Mouse (Mus musculus): ENCODE data around the gene Zfhx3. TPM values are rescaled to one million over a fixed set of nuclear protein-coding genes. Genes with fewer than 3 reads are reported as not detected.
"Not testable (repeated sequence)": the region's sequence is repeated elsewhere in the genome, so short reads cannot be mapped to it uniquely, and the experiment has no call there.

Gene Zfhx3
- 7.4 and 8.0 TPM in 2 replicates for polyA plus RNA-seq (2016; fragmentation: Nextera tagmentation; extraction: Ambion mirVana)

- 25% methylated on average over 11 of the region's 11 CpGs for WGBS
- H3K9ac ChIP-seq: peak within 1 kb of the TSS; percentile 36; the same call in 1 of the 2 replicates
- H3K4me3 ChIP-seq: peak within 1 kb of the TSS; percentile 37
- no peaks in the 10 kb centered on the region for H3K9me3 ChIP-seq (replicated peaks)
- H3K27me3 ChIP-seq (replicated peaks): peaks cover 26% of the 10 kb centered on the region
- H3K4me1 ChIP-seq (replicated peaks): peaks cover 25% of the 10 kb centered on the region
- H3K36me3 ChIP-seq: no peaks in the 10 kb centered on the region
- peak within 1 kb of the TSS; percentile 82 for H3K4me2 ChIP-seq
- no peak within 1 kb of the TSS for H3K27ac ChIP-seq (ENCODE audit: poor library complexity, severe bottlenecking)
- ATAC-seq (ENCODE audit: insufficient number of reproducible peaks, low FRiP score): no peak
Observed at GRCm38 (mm10) chr8:107941922-107942694, at the start of gene Zfhx3. Zfhx3 (plus strand) TSS chr8:107942644.

DNA sequence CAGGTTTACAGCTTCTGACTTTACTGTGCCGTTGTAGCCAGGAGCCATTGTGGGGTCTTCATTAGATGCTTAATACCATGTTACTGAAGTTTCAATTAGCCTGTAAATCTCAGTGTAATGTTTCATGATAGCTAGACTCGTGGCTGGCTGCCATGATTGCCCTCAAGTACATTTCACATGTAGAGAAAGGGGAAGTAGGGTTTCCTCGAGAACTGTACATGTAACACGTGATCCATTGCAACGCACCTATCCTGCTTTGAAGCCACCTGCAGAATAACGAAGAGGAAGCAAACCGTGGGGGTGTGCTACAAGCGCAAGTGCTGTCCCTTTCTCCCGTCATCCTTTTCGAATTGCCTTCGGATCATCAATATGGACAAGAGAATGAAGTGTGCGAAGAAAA is 23.5 kb upstream of the Zfhx3 start:
- Histone ChIP-seq H3K27ac (ENCODE audit: poor library complexity, severe bottlenecking) (no peak overlapping the region), H3K9me3 (replicated peaks) (no peaks in the 10 kb centered on the region), H3K4me3 (no peak overlapping the region), H3K36me3 (no peaks in the 10 kb centered on the region), H3K9ac (no peak overlapping the region), H3K4me2 (no peak overlapping the region), H3K27me3 (replicated peaks) (no peaks in the 10 kb centered on the region), H3K4me1 (replicated peaks) (no peaks in the 10 kb centered on the region)
- no peak for ATAC-seq (ENCODE audit: insufficient number of reproducible peaks, low FRiP score)
- WGBS: 85% methylated on average over 12 of the region's 12 CpGs

DNA sequence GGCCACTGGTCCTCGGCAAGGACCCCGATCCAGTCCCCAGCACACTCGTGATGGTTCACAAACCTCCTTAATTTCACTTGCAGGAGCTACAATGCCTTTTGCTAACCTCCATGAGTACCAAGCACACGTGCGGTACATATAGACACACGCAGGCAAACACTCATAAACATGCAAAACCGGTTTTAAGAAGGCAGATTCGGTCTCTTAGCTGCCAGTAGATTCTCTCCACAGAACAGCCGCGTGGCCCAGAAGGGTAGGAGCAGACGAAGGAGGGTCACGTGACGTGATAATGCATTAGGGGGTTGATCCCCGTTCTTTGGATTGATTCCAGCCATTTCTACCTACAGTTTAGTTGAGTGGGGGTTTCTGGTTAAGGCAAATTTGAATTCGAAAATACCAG is 16.3 kb upstream of the Zfhx3 start:
- Histone ChIP-seq H3K4me3 (no peak overlapping the region), H3K4me1 (replicated peaks) (no peaks in the 10 kb centered on the region), H3K36me3 (no peaks in the 10 kb centered on the region), H3K9ac (no peak overlapping the region), H3K27me3 (replicated peaks) (no peaks in the 10 kb centered on the region), H3K4me2 (no peak overlapping the region), H3K9me3 (replicated peaks) (no peaks in the 10 kb centered on the region), H3K27ac (ENCODE audit: poor library complexity, severe bottlenecking) (no peak overlapping the region)
- 83% methylated on average over 15 of the region's 15 CpGs for WGBS
- ATAC-seq (ENCODE audit: insufficient number of reproducible peaks, low FRiP score): no peak

- Histone ChIP-seq H3K9me3 (replicated peaks) (no peaks in the 10 kb centered on the region), H3K9ac (no peak overlapping the region), H3K27me3 (replicated peaks) (no peaks in the 10 kb centered on the region), H3K36me3 (no peaks in the 10 kb centered on the region), H3K4me2 (no peak overlapping the region), H3K4me3 (no peak overlapping the region), H3K27ac (ENCODE audit: poor library complexity, severe bottlenecking) (no peak overlapping the region), H3K4me1 (replicated peaks) (no peaks in the 10 kb centered on the region)
- ATAC-seq (ENCODE audit: insufficient number of reproducible peaks, low FRiP score): no peak
- WGBS: 77% methylated on average over 4 of the region's 4 CpGs
Observed at GRCm38 (mm10) chr8:107936725-107937124, 5.7 kb upstream of the Zfhx3 start.

DNA sequence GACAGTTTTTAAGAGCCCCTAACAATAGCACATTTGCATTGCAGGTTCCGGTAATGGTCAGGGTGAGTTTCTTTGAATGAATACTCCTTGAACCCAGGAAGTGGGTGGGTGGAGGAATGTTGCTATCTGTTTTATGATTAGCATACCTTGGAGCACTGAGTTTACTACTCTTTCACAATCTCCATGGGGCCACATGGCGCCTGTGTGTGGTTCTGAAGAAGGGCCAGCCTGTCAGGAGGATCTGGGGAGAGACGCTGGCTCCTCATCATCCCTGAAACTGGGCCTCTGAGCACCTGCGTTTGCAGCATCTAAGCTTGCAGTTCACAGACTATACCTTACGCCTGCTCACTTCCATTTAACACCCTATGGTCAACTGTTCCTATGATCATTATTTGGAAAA is 4.2 kb upstream of the Zfhx3 start:
- 83% methylated on average over 5 of the region's 5 CpGs for WGBS
- not testable (repeated sequence) for H3K36me3 ChIP-seq, H3K4me2 ChIP-seq

GRCm38 (mm10) chr8:107940181-107940580 is 2.3 kb upstream of the Zfhx3 start:
- H3K27ac ChIP-seq (ENCODE audit: poor library complexity, severe bottlenecking): no peak overlapping the region
- peaks cover 24% of the 10 kb centered on the region for H3K4me1 ChIP-seq (replicated peaks)
- H3K4me2 ChIP-seq: no peak overlapping the region
- no peaks in the 10 kb centered on the region for H3K9me3 ChIP-seq (replicated peaks)
- 85% methylated on average over 8 of the region's 8 CpGs for WGBS
- no peaks in the 10 kb centered on the region for H3K36me3 ChIP-seq
- H3K9ac ChIP-seq: no peak overlapping the region
- no peak overlapping the region for H3K4me3 ChIP-seq
- peaks cover 21% of the 10 kb centered on the region for H3K27me3 ChIP-seq (replicated peaks)
- no peak for ATAC-seq (ENCODE audit: insufficient number of reproducible peaks, low FRiP score)

More for the DNA sequence above, 4.2 kb upstream of the Zfhx3 start:
- Histone ChIP-seq H3K4me1 (replicated peaks) (peaks cover 13% of the 10 kb centered on the region), H3K27me3 (replicated peaks) (peaks cover 12% of the 10 kb centered on the region)
- H3K4me3 ChIP-seq; ATAC-seq (ENCODE audit: insufficient number of reproducible peaks, low FRiP score); H3K27ac ChIP-seq (ENCODE audit: poor library complexity, severe bottlenecking); H3K9me3 ChIP-seq (replicated peaks); H3K9ac ChIP-seq: not testable (repeated sequence)

DNA sequence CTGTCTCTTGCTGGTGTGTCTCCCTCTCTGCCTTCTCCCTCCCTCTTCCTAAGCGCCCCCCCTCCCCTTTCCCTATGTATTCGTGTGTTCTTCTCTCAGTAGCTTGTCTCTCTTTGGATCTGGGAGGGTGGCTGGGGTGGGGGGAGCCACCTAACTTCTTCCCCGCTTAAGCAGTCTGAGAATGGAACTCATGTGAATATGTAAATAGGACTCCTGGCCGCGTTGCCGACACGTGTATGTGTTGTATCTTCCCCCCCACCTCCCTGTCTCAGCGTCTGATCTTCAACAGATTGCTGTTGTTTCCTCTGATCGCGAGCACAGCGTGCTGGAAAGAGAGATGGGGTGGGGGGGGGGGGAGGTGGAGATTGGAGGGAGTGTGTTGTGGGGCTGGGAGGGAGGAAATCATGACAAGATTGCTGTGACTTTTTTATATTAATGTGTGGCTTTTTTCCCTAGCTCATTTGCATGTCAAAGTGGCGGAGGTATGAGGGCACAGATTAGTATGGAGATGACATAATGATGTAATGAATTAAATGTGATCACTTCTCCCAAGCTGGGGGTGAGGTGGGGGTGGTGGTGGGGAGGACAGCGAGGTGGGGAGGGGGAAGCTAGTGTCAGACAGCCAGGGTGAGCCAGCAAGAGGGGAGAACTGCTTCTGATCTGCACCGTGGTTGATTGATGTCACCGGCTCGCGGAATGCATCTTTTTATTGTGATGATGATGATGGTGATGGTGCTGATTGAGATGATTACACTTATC is 487 bp downstream of the Zfhx3 start:
- Histone ChIP-seq H3K4me1 (replicated peaks) (peaks cover 25% of the 10 kb centered on the region), H3K36me3 (no peaks in the 10 kb centered on the region), H3K27me3 (replicated peaks) (peaks cover 31% of the 10 kb centered on the region), H3K4me2 (peak overlapping the region; percentile 82), H3K27ac (ENCODE audit: poor library complexity, severe bottlenecking) (no peak overlapping the region), H3K9ac (peak overlapping the region; percentile 36; the same call in 1 of the 2 replicates), H3K9me3 (replicated peaks) (no peaks in the 10 kb centered on the region), H3K4me3 (peak overlapping the region; percentile 37)
- 0 out of 2 replicates have a peak, but pooled peaks have one; percentile 33 for ATAC-seq (ENCODE audit: insufficient number of reproducible peaks, low FRiP score)
- WGBS: under 1% methylated on average over 17 of the region's 17 CpGs

- Histone ChIP-seq H3K27me3 (replicated peaks) (peaks cover 31% of the 10 kb centered on the region), H3K4me3 (peak overlapping the region; percentile 37), H3K9me3 (replicated peaks) (no peaks in the 10 kb centered on the region), H3K9ac (no peak overlapping the region), H3K36me3 (no peaks in the 10 kb centered on the region), H3K4me1 (replicated peaks) (peaks cover 25% of the 10 kb centered on the region), H3K27ac (ENCODE audit: poor library complexity, severe bottlenecking) (no peak overlapping the region), H3K4me2 (peak overlapping the region; percentile 97)
- ATAC-seq (ENCODE audit: insufficient number of reproducible peaks, low FRiP score): no peak
- 10% methylated on average over 10 of the region's 10 CpGs for WGBS
Observed at GRCm38 (mm10) chr8:107943550-107944348, 1.3 kb downstream of the Zfhx3 start.

- peaks cover 31% of the 10 kb centered on the region for H3K27me3 ChIP-seq (replicated peaks)
- peak overlapping the region; percentile 97 for H3K4me2 ChIP-seq
- peaks cover 25% of the 10 kb centered on the region for H3K4me1 ChIP-seq (replicated peaks)
- no peak overlapping the region for H3K27ac ChIP-seq (ENCODE audit: poor library complexity, severe bottlenecking)
- no peaks in the 10 kb centered on the region for H3K36me3 ChIP-seq
- 13% methylated on average over 31 of the region's 31 CpGs for WGBS
- no peaks in the 10 kb centered on the region for H3K9me3 ChIP-seq (replicated peaks)
- ATAC-seq (ENCODE audit: insufficient number of reproducible peaks, low FRiP score): no peak
- H3K4me3 ChIP-seq: peak overlapping the region; percentile 51
- peak overlapping the region; percentile 56 for H3K9ac ChIP-seq
Observed at GRCm38 (mm10) chr8:107944676-107945600, 2.5 kb downstream of the Zfhx3 start.

- ATAC-seq (ENCODE audit: insufficient number of reproducible peaks, low FRiP score): no peak
- Histone ChIP-seq H3K4me3 (no peak overlapping the region), H3K27ac (ENCODE audit: poor library complexity, severe bottlenecking) (no peak overlapping the region), H3K27me3 (replicated peaks) (peaks cover 30% of the 10 kb centered on the region), H3K4me1 (replicated peaks) (peaks cover 25% of the 10 kb centered on the region), H3K4me2 (no peak overlapping the region), H3K9ac (no peak overlapping the region), H3K36me3 (no peaks in the 10 kb centered on the region), H3K9me3 (replicated peaks) (no peaks in the 10 kb centered on the region)
- 52% methylated on average over 5 of the region's 5 CpGs for WGBS
Observed at GRCm38 (mm10) chr8:107946888-107947287, 4.4 kb downstream of the Zfhx3 start.

Measured in heart, embryonic 12.5 days (tissue).